Mouse (Mus musculus): Measurements from ENCODE around the gene Nav2. TPM values are rescaled to one million over a fixed set of nuclear protein-coding genes. Genes with fewer than 3 reads are reported as not detected.

Gene Nav2
- 1.6 to 3.4 TPM (median 1.7 TPM) in 4 replicates for total RNA-seq (2023; ENCODE audit: inconsistent age)

DNA sequence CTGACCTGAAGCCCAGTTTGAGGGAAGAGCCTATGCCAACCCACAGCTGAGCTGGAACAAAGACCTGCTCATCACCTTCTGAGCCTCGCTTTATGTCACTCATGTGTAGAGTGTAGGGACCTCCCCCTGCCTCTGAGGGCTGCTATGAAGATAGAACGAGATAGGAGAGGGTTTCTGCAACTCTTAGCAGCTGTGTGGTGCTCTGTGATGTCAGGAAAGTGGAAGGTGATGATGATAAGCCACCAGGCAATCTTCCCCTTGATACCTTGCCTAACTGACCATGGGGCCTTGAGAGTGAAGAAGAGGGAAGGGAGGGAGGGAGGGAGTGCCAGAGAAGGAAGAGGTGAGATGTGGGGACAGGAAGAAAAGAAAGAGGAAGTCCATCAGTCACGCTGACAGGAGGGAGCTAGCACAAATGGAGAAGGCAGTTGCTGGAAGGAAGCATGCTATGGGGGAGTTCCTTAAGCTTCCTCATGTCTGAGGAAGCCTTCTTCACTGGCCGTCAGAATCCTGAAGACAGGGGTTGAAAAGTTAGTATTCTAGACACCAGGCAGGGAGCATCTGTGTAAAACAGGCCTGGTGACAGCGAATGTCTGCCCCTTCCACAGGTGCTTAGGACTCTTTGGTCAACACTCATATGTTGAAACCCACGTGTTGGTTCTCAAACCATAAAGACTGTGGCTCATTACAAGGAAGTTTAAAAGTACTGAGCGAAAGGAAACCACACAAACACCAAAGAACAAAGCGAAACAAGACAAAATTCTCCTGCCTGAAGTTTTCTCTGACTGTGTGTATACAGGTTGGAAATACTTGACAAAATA is at the start of gene Nav2:
Gene Nav2, plus strand, starts transcription at position 196 of the 821 bp plus-strand sequence.

DNA sequence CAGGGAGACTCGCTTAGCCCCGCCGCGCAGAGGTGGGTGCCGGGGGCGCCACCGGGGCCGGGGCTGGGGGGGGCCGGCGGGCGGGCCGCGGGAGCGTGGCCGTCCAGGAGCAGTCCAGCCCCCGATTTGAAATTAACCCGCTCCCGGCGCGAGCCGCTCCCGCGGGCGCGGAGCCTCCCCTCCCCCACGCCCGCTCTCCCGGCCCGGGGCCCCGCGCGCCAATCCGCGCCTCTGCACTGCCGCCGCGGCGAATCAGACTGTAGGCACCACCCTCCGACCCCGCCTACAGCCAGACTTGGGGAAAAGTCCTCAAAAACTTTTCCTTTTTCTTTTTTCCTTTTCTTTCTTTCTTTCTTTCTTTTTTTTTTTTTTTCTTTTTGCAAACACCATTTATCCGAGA is 27.0 kb upstream of the Nav2 start, which contains the start of gene E2f8:
Gene E2f8, minus strand, starts transcription at position 111 of the 400 bp plus-strand sequence.

DNA sequence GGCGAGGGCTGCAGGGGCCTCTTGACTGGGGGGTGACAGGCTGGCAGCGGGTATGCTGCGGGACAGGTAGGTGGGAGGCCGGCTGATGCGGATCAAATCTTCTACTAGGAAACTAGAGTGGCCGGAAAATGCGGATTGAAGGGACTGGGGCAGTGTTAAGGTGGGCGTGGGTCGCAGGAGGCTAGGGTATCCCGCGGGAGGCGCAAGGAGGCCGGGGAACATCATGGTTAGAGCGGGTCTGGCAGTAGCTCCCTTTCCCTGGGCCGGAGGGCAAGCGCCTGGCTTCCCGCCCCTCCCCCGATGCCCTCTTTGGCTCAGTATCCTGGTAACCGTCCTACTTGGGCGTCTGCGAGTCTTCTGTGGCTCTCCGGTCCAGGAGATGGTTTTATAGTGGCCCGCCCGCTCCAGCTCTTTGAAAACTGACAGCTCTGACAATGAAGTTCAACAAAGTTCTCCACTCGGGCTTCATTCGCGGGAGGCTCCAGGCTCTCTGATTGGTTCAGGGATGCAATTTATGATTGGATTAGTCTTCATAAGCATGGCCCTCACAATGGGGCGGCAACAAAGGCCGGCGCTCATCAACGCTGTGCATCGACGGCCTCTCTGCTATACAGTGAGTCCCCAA is 728.1 kb downstream of the Nav2 start, which contains the start of gene Dbx1:
Gene Dbx1, minus strand, starts transcription at position 359 of the 625 bp plus-strand sequence.

Other genes starting within 250 kb of the Nav2 start
- 38.0 to 45.4 TPM (median 42.7 TPM) in 4 replicates for gene Zdhhc13, start 119.7 kb upstream of the Nav2 start, total RNA-seq (2023; ENCODE audit: inconsistent age)
- not detected in 4 replicates for gene Csrp3, start 60.7 kb upstream of the Nav2 start, total RNA-seq (2023; ENCODE audit: inconsistent age)
- gene E2f8, start 27.1 kb upstream of the Nav2 start, total RNA-seq (2023; ENCODE audit: inconsistent age), result 0.51 to 3.1 TPM (median 1.7 TPM) in 4 replicates

All from B cell, adult (primary cell).